Mouse (Mus musculus): ENCODE measurements at regions not wholly inside any gene's neighbourhood (a gene's known extent, or its start where the extent isn't known, plus 50 kb on each side); places are given as distances from the start of the nearest gene placed in this dataset.
A peak's percentile ranks its signal among the peaks of the same experiment; 100 is the strongest.

- TF ChIP-seq CTCF (IDR thresholded peaks at IDR 0.05; ENCODE audit: low read depth) = no peak
- no peak overlapping the region for H3K4me2 ChIP-seq (replicated peaks; ENCODE audit: low read depth)
- no peak overlapping the region for H3K9ac ChIP-seq (ENCODE audit: low read depth, low read length)
- H3K27me3 ChIP-seq (replicated peaks; ENCODE audit: control insufficient read depth, insufficient read depth, low read length) = no peaks in the 10 kb centered on the region
- H3K4me1 ChIP-seq (replicated peaks; ENCODE audit: control insufficient read depth, insufficient read depth, low read length) = no peaks in the 10 kb centered on the region
- no peak for ATAC-seq
- no peak overlapping the region for H3K27ac ChIP-seq (ENCODE audit: low read depth, low read length)
- no peaks in the 10 kb centered on the region for H3K9me3 ChIP-seq (ENCODE audit: control insufficient read depth)
- no peaks in the 10 kb centered on the region for H3K36me3 ChIP-seq (ENCODE audit: control insufficient read depth, insufficient read depth)
- H3K4me3 ChIP-seq (ENCODE audit: low read depth, low read length) = no peak overlapping the region
Measured at GRCm38 (mm10) chr10:15321480-15321879, 603.5 kb upstream of the Gje1 start.

- no peak overlapping the region for H3K9ac ChIP-seq (ENCODE audit: low read depth, low read length)
- no peaks in the 10 kb centered on the region for H3K27me3 ChIP-seq (replicated peaks; ENCODE audit: control insufficient read depth, insufficient read depth, low read length)
- H3K4me2 ChIP-seq (replicated peaks; ENCODE audit: low read depth) = no peak overlapping the region
- no peaks in the 10 kb centered on the region for H3K9me3 ChIP-seq (ENCODE audit: control insufficient read depth)
- TF ChIP-seq CTCF (IDR thresholded peaks at IDR 0.05; ENCODE audit: low read depth) = no peak
- H3K4me1 ChIP-seq (replicated peaks; ENCODE audit: control insufficient read depth, insufficient read depth, low read length) = no peaks in the 10 kb centered on the region
- H3K36me3 ChIP-seq (ENCODE audit: control insufficient read depth, insufficient read depth) = no peaks in the 10 kb centered on the region
- no peak overlapping the region for H3K27ac ChIP-seq (ENCODE audit: low read depth, low read length)
- ATAC-seq = no peak
- WGBS = 76% methylated on average over 2 of the region's 2 CpGs
- no peak overlapping the region for H3K4me3 ChIP-seq (ENCODE audit: low read depth, low read length)
Measured at GRCm38 (mm10) chr10:15317017-15317607, 599.1 kb upstream of the Gje1 start.

GRCm38 (mm10) chr10:15310650-15311049 lies 592.6 kb upstream of the Gje1 start:
- Histone ChIP-seq H3K9me3 (ENCODE audit: control insufficient read depth) (no peaks in the 10 kb centered on the region), H3K36me3 (ENCODE audit: control insufficient read depth, insufficient read depth) (no peaks in the 10 kb centered on the region), H3K27ac (ENCODE audit: low read depth, low read length) (no peak overlapping the region), H3K4me3 (ENCODE audit: low read depth, low read length) (no peak overlapping the region), H3K4me2 (replicated peaks; ENCODE audit: low read depth) (no peak overlapping the region), H3K9ac (ENCODE audit: low read depth, low read length) (no peak overlapping the region), H3K4me1 (replicated peaks; ENCODE audit: control insufficient read depth, insufficient read depth, low read length) (no peaks in the 10 kb centered on the region), H3K27me3 (replicated peaks; ENCODE audit: control insufficient read depth, insufficient read depth, low read length) (no peaks in the 10 kb centered on the region)
- TF ChIP-seq CTCF (IDR thresholded peaks at IDR 0.05; ENCODE audit: low read depth) = no peak
- WGBS = 75% methylated on average over 2 of the region's 2 CpGs
- no peak for ATAC-seq

GRCm38 (mm10) chr10:15305811-15306473 lies 587.9 kb upstream of the Gje1 start:
- H3K27ac ChIP-seq (ENCODE audit: low read depth, low read length) = no peak overlapping the region
- H3K27me3 ChIP-seq (replicated peaks; ENCODE audit: control insufficient read depth, insufficient read depth, low read length) = no peaks in the 10 kb centered on the region
- no peaks in the 10 kb centered on the region for H3K36me3 ChIP-seq (ENCODE audit: control insufficient read depth, insufficient read depth)
- no peak for ATAC-seq
- 45% methylated on average over 3 of the region's 3 CpGs for WGBS
- TF ChIP-seq CTCF (IDR thresholded peaks at IDR 0.05; ENCODE audit: low read depth) = no peak
- H3K9ac ChIP-seq (ENCODE audit: low read depth, low read length) = no peak overlapping the region
- no peak overlapping the region for H3K4me3 ChIP-seq (ENCODE audit: low read depth, low read length)
- no peaks in the 10 kb centered on the region for H3K9me3 ChIP-seq (ENCODE audit: control insufficient read depth)
- H3K4me2 ChIP-seq (replicated peaks; ENCODE audit: low read depth) = no peak overlapping the region
- no peaks in the 10 kb centered on the region for H3K4me1 ChIP-seq (replicated peaks; ENCODE audit: control insufficient read depth, insufficient read depth, low read length)

- Histone ChIP-seq H3K9me3 (ENCODE audit: control insufficient read depth) (no peaks in the 10 kb centered on the region), H3K4me3 (ENCODE audit: low read depth, low read length) (no peak overlapping the region), H3K27me3 (replicated peaks; ENCODE audit: control insufficient read depth, insufficient read depth, low read length) (no peaks in the 10 kb centered on the region), H3K4me2 (replicated peaks; ENCODE audit: low read depth) (0 out of 2 replicates have a peak overlapping the region, but pooled peaks have one; percentile 24), H3K36me3 (ENCODE audit: control insufficient read depth, insufficient read depth) (no peaks in the 10 kb centered on the region), H3K4me1 (replicated peaks; ENCODE audit: control insufficient read depth, insufficient read depth, low read length) (no peaks in the 10 kb centered on the region), H3K27ac (ENCODE audit: low read depth, low read length) (no peak overlapping the region), H3K9ac (ENCODE audit: low read depth, low read length) (no peak overlapping the region)
- WGBS = 46% methylated on average over 8 of the region's 8 CpGs
- 0 out of 2 replicates have a peak, but pooled peaks have one; percentile 45 for ATAC-seq
- TF ChIP-seq CTCF (IDR thresholded peaks at IDR 0.05; ENCODE audit: low read depth) = peak; percentile 96
Measured at GRCm38 (mm10) chr10:15300199-15301085, 582.4 kb upstream of the Gje1 start.

Measured in intestine, postnatal 0 days (tissue).